Mouse (Mus musculus): ENCODE data around the gene Hoxa4.

- TF ChIP-seq GATA1 (IDR thresholded peaks at IDR 0.05; ENCODE audit: borderline replicate concordance, low read length) (no peak), FLI1 (IDR thresholded peaks at IDR 0.05; ENCODE audit: low read length) (no peak)
Observed at GRCm38 (mm10) chr6:52179690-52180089, 11.9 kb downstream of the Hoxa4 start.
